Mouse (Mus musculus) kidney, embryonic 16.5 days (tissue): Measurements from ENCODE around the gene Myzap. TPM values are rescaled to one million over a fixed set of nuclear protein-coding genes. Genes with fewer than 3 reads are reported as not detected.
A peak's percentile ranks its signal among the peaks of the same experiment; 100 is the strongest.

Experiments used
- ATAC-seq: fragments of 200-750 bp; cut with Nextera tagmentation; 2 replicates; pipeline ENCODE4 v1.8.0; 2017; ENCODE audit warnings: moderate TSS enrichment; ENCODE audit not compliant: low FRiP score, low TSS enrichment
- H3K27ac ChIP-seq: fragments of 300-500 bp; sonication (generic); 2 replicates; pipeline ENCODE4 v1.5.1; 2014; ENCODE audit warnings: low read length
- H3K27me3 ChIP-seq: fragments of 300-500 bp; sonication (generic); 2 replicates; pipeline ENCODE4 v1.6.1; 2014; ENCODE audit warnings: low read length, control low read depth, mixed read lengths; ENCODE audit not compliant: insufficient read depth
- H3K36me3 ChIP-seq: fragments of 300-500 bp; sonication (generic); 2 replicates; pipeline ENCODE4 v1.6.1; 2014; ENCODE audit warnings: low read length, control low read depth, mixed read lengths; ENCODE audit not compliant: insufficient read depth
- H3K4me1 ChIP-seq: fragments of 300-500 bp; sonication (generic); 2 replicates; pipeline ENCODE4 v1.6.1; 2014; ENCODE audit warnings: low read length, control low read depth, mixed read lengths; ENCODE audit not compliant: insufficient read depth
- H3K4me2 ChIP-seq: fragments of 300-500 bp; sonication (generic); replicated peaks from 2 replicates; pipeline ENCODE4 v1.6.1; 2014; ENCODE audit warnings: low read depth, low read length
- H3K4me3 ChIP-seq: fragments of 300-500 bp; sonication (generic); 2 replicates; pipeline ENCODE4 v1.5.1; 2014; ENCODE audit warnings: mild to moderate bottlenecking, low read length
- H3K9ac ChIP-seq: fragments of 300-500 bp; sonication (generic); replicated peaks from 2 replicates; pipeline ENCODE4 v1.6.1; 2014; ENCODE audit warnings: low read length
- H3K9me3 ChIP-seq: fragments of 300-500 bp; sonication (generic); 2 replicates; pipeline ENCODE4 v1.6.1; 2016; ENCODE audit warnings: low read length, control low read depth
- WGBS: fragments of 180-500 bp; shearing (Covaris S2); extraction: QIAGEN DNeasy Blood & Tissue Kit; methylation state at CpG from one replicate; pipeline ENCODE4 v1.1.7; 2014; 5-methylcytosine and 5-hydroxymethylcytosine counted together
- polyA plus RNA-seq: library from polyadenylated mRNA; unstranded; fragments of >200 nt; fragmentation: Nextera tagmentation; extraction: Ambion mirVana; gene quantifications from 2 replicates; pipeline ENCODE4 v1.2.1, GENCODE M21; 2015

Myzap gene
- polyA plus RNA-seq, 1 experiment from 2014 or later: 19.0 TPM

DNA sequence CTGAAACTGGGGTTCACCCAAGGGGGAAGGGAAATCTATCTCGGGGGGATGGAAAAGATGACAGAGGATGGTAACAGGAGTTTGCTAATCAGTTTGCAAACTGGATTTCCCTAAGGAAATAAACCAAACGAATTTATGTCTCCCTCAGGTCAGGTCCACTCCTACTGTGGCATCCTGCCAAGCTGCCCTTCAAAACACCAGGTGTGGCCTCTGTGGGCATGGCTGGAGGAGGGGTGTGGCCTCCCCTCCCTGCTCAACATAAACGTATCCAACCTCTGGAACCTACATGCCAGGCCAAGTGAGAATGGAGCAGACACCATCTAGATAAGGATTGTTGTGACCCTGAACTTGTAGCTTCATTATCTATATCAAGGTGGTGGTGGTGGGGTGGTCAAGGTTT is 5.8 kb downstream of the Myzap start:
- WGBS: 38% methylated on average over 3 of the region's 3 CpGs
- H3K4me3 ChIP-seq: no peak overlapping the region
- H3K9ac ChIP-seq: no peak overlapping the region
- H3K27me3 ChIP-seq: no peaks in the 10 kb centered on the region
- H3K9me3 ChIP-seq: peaks cover 7% of the 10 kb centered on the region; the same call in 1 of the 2 replicates
- peaks cover 11% of the 10 kb centered on the region; the same call in 1 of the 2 replicates for H3K36me3 ChIP-seq
- ATAC-seq: no peak
- no peak overlapping the region for H3K4me2 ChIP-seq
- no peak overlapping the region for H3K27ac ChIP-seq
- peaks cover 8% of the 10 kb centered on the region for H3K4me1 ChIP-seq

DNA sequence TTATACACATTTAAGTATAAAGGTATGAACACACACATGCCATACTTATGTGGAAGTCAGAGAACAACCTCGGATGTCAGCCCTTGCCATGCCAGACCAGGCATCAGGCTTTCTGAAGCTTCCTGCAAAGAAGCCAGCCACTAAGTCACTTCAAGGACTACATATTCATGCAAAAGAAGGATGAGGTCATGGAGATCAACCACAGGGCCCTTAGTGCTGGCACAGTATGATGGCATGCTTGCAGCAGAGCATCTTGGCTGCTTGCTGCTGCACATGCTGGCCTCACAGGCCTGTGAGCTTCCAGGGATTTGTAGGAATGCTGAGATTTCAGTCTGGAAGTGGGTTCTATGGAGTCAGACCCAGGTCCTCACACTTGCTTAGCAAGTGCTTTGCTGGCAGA is 9.4 kb downstream of the Myzap start:
- Histone ChIP-seq H3K9ac (no peak overlapping the region), H3K9me3 (peaks cover 7% of the 10 kb centered on the region; the same call in 1 of the 2 replicates), H3K4me1 (no peaks in the 10 kb centered on the region), H3K27me3 (no peaks in the 10 kb centered on the region), H3K4me3 (no peak overlapping the region), H3K4me2 (no peak overlapping the region), H3K27ac (no peak overlapping the region), H3K36me3 (peaks cover 11% of the 10 kb centered on the region; the same call in 1 of the 2 replicates)
- 71% methylated on average over 1 of the region's 1 CpGs for WGBS
- no peak for ATAC-seq

DNA sequence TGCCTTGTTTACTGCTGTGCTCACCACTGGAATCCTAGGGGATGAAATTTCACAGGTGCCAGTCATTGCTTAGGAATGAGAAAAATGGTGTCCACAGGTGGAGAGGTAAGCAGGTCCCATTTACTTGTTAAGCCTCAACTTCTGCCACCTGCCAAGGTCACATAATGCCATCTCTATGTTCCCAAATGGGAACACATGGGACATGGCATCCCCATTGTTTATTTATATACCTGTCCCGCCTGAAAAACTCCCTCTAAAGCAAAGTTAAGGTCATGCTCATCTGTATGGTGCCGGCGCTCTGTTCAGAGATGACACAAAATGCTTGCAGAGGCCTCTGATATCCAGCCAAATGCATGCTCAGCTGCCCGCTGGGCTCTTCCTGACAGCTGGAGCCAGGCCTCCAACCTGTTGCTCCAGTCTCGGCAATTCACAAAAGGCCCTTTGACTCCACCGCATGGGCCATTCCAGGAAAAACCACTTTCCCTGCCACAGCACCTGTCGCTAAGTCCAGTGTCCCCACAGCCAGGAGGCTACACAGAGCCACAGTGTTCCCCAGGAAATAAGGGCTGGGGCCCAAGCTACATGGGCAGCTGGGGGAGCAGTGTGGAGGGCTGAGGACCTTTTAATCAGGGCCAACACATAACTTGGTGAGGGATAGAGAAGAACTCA is 13.1 kb downstream of the Myzap start:
- 70% methylated on average over 7 of the region's 7 CpGs for WGBS
- Histone ChIP-seq H3K27me3 (no peaks in the 10 kb centered on the region), H3K4me2 (no peak overlapping the region), H3K9ac (no peak overlapping the region), H3K27ac (peak overlapping the region; percentile 3; the same call in 1 of the 2 replicates), H3K4me1 (no peaks in the 10 kb centered on the region), H3K36me3 (no peaks in the 10 kb centered on the region; the same call in 1 of the 2 replicates), H3K9me3 (no peaks in the 10 kb centered on the region), H3K4me3 (no peak overlapping the region)
- peak; percentile 35; the same call in 1 of the 2 replicates for ATAC-seq

DNA sequence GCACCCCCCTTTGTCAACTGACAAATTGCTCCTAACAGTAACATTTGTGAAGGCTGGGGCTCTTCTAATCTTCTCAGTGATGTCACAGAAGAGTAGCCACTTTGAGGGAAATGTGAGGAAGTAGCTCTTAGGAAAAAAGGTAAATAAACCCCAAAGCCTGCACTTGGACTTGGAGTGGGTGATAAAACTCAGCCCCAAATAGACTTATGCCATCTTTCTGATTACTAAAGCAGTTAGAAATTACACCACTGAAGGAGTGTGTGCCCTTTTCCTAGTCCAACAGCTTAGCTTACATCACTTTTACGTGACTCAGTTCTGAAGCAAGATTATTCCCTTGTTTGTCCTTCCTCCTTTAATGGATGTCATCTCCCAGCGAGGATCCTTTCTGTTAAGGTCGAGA is 17.7 kb downstream of the Myzap start:
- H3K36me3 ChIP-seq: no peaks in the 10 kb centered on the region; the same call in 1 of the 2 replicates
- H3K27me3 ChIP-seq: no peaks in the 10 kb centered on the region
- no peak overlapping the region for H3K4me3 ChIP-seq
- H3K9ac ChIP-seq: no peak overlapping the region
- H3K9me3 ChIP-seq: no peaks in the 10 kb centered on the region
- H3K4me2 ChIP-seq: no peak overlapping the region
- H3K27ac ChIP-seq: no peak overlapping the region
- 90% methylated on average over 3 of the region's 3 CpGs for WGBS
- H3K4me1 ChIP-seq: peaks cover 14% of the 10 kb centered on the region
- no peak for ATAC-seq

DNA sequence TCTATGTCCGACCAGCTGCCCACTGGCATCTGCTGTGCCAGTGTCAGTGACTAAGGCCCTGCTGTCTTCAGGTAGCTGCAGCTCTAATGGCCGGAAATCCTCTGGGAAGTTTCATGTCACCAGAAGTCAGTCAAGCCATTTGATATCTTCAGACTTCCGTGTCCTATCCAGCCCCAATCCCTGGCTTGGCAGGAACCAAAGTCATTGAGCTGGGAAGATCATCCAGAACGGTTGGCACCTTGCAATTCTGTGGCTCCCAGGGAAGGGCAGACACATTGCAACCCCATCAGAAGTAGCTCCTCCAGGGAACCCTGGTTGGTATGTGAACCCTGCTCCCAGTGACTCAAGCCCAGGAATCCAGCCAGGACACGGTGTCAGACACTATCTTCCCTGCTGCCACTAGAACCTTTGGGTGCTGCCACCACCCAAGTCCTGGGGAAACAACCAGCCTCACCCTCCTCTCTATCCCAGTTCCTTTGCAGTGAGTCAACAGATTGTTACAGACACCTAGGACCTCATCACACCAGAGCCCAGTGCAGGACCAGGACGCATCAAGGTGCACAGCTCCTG is 18.3 kb downstream of the Myzap start:
- no peaks in the 10 kb centered on the region for H3K27me3 ChIP-seq
- H3K9ac ChIP-seq: no peak overlapping the region
- peaks cover 14% of the 10 kb centered on the region for H3K4me1 ChIP-seq
- H3K9me3 ChIP-seq: no peaks in the 10 kb centered on the region
- WGBS: 85% methylated on average over 6 of the region's 6 CpGs
- no peaks in the 10 kb centered on the region; the same call in 1 of the 2 replicates for H3K36me3 ChIP-seq
- H3K4me3 ChIP-seq: no peak overlapping the region
- H3K4me2 ChIP-seq: no peak overlapping the region
- no peak overlapping the region for H3K27ac ChIP-seq
- ATAC-seq: no peak

DNA sequence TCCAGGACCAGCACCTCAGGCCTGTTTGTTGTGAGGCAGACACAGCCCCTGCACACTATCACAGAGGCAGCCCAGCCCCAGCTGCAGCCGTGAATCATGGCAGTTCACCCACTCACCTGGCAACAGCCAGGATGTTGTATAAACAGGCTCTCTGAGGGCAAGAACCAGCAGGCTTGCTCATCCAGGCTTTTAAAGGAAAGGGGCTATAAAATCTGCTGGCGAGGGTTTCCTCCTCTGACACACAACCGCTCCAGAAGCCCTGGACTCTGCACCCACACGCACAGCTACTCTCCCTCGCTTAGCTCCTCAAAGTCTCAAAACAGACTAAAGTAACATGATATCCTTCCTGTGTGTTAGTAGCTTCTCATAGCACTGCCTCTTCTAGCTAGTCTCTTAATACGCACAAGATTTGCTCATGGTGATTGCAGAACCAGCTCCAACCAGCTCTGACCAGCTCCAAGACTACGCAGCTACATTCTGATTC is 21.0 kb downstream of the Myzap start:
- 17% methylated on average over 7 of the region's 7 CpGs for WGBS
- Histone ChIP-seq H3K9ac (no peak overlapping the region), H3K9me3 (no peaks in the 10 kb centered on the region), H3K36me3 (no peaks in the 10 kb centered on the region), H3K4me2 (no peak overlapping the region), H3K27ac (peak overlapping the region; percentile 79), H3K4me3 (no peak overlapping the region), H3K4me1 (peaks cover 25% of the 10 kb centered on the region), H3K27me3 (no peaks in the 10 kb centered on the region)
- peak; percentile 87 for ATAC-seq

DNA sequence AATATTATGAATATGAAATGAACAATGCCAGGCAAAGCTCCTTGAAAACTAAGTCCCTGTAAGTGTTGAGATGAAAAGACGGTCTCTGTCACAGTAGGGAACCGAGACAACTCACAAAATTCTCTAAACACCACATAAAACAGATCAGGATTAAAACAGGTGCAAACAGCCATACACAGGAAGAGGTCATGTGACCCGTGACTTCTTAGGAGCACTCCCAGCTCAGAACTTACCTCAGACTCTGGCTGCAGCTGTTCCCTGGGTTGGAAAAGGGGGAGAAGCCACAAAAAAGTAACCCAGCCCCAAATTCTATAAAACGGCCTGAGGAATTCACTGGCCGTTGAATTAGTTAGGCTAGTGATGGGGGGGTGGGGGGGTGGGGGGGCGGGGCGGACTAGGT is 22.0 kb downstream of the Myzap start:
- H3K9ac ChIP-seq: no peak overlapping the region
- no peaks in the 10 kb centered on the region for H3K9me3 ChIP-seq
- WGBS: 50% methylated on average over 7 of the region's 7 CpGs
- H3K4me3 ChIP-seq: no peak overlapping the region
- H3K4me2 ChIP-seq: no peak overlapping the region
- H3K4me1 ChIP-seq: peaks cover 25% of the 10 kb centered on the region
- H3K27ac ChIP-seq: no peak overlapping the region
- ATAC-seq: no peak
- H3K27me3 ChIP-seq: no peaks in the 10 kb centered on the region
- H3K36me3 ChIP-seq: no peaks in the 10 kb centered on the region

DNA sequence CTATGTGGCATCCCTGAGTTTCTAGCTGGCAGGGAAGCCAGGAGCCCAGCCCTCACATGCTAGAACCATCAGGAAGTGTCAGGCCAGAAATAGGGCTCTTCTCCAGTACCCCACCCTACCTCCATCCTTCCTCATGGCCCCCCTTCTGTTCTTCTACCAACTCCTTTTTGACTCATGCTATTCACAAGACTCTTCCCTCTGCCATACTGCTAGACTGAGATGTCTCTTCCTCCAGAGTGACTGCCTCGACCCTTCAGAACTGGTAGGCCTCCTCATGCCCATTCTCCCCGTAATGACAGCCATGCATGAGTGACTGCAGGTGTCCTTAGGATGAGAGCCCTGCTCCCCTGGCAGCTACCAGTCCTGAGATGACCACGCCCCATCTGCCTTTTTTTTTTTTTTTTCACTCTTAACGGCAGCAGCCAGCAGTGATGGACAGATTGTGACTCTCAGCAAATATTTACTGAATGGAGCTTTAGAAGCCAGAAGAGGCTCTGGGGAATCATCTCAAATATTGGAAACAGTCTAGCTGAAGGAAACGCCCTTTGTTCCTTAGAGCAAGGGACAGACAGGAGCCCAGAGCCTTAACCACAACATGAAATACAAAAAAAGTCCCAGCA is 23.7 kb downstream of the Myzap start:
- Histone ChIP-seq H3K4me2 (no peak overlapping the region), H3K9ac (no peak overlapping the region), H3K27me3 (no peaks in the 10 kb centered on the region), H3K4me1 (peaks cover 25% of the 10 kb centered on the region), H3K36me3 (no peaks in the 10 kb centered on the region), H3K27ac (0 out of 2 replicates have a peak overlapping the region, but pooled peaks have one; percentile 30), H3K9me3 (no peaks in the 10 kb centered on the region), H3K4me3 (no peak overlapping the region)
- no peak for ATAC-seq
- 37% methylated on average over 5 of the region's 5 CpGs for WGBS

DNA sequence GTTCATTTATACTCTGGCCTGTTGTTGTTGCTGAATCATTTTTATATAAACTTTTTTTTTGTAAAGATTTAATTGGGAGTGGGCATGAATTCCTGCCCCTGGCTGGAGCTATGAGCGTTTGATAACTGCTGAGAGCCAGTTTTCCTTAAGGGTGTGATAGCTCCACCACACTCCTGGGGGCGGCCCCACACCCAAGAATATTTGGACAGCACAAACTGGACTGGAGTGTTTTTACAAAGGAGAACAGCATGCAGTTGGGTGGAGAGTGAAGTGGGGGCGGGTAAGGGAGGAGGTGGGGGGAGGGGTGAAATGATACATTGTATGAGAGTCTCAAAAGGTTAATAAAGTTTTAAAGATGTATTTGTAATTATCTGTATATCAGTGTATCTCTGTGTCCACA is 24.8 kb downstream of the Myzap start:
- no peaks in the 10 kb centered on the region for H3K9me3 ChIP-seq
- H3K27me3 ChIP-seq: no peaks in the 10 kb centered on the region
- no peak overlapping the region for H3K4me3 ChIP-seq
- ATAC-seq: no peak
- no peaks in the 10 kb centered on the region for H3K36me3 ChIP-seq
- no peak overlapping the region for H3K4me2 ChIP-seq
- no peak overlapping the region for H3K27ac ChIP-seq
- H3K4me1 ChIP-seq: peaks cover 25% of the 10 kb centered on the region
- 52% methylated on average over 3 of the region's 3 CpGs for WGBS
- H3K9ac ChIP-seq: no peak overlapping the region

DNA sequence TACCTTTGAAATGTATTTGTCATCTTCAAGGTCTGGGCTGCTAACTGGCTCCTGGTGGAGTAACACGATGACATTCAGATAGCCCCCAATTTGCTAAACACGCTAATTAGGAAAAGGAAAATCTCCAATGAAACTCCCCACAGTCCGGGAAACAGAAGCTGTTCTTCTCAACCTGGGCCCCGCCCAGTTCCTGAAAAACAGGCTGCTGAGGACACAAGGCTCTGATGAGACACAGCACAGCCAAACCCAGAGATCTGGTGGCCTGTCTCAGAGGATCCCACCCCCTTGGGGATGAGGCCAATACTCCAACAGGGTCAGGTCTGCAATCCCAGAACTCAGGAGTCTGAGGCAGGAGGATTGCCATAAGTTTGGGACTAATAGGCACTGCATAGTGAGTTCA is 25.4 kb downstream of the Myzap start:
- no peak for ATAC-seq
- no peaks in the 10 kb centered on the region for H3K27me3 ChIP-seq
- H3K4me1 ChIP-seq: peaks cover 25% of the 10 kb centered on the region
- no peak overlapping the region for H3K4me3 ChIP-seq
- H3K9me3 ChIP-seq: no peaks in the 10 kb centered on the region
- H3K4me2 ChIP-seq: no peak overlapping the region
- no peak overlapping the region for H3K9ac ChIP-seq
- 42% methylated on average over 4 of the region's 4 CpGs for WGBS
- no peaks in the 10 kb centered on the region for H3K36me3 ChIP-seq
- no peak overlapping the region for H3K27ac ChIP-seq
